Mouse (Mus musculus) heart, postnatal 36 days (tissue): ENCODE measurements around the gene Enah. TPM values are rescaled to one million over a fixed set of nuclear protein-coding genes. Genes with fewer than 3 reads are reported as not detected.

Source experiments
- DNase-seq, 2 experiments: peaks; one replicate each; pipeline ENCODE4 v3.0.0; 2021 to 2022
- intact Hi-C: fragments of 180-260 bp; cut with DNase I; formaldehyde crosslinking; loops from one replicate; pipeline ENCODE4 v1.15.1; 2025
- total RNA-seq, 2 experiments: library from RNA; stranded (reverse); gene quantifications; 2 replicates each; pipeline ENCODE4 v1.2.3; 2021

The Enah gene
- total RNA-seq, 2 experiments from 2014 or later, result 111 to 112 TPM

DNA sequence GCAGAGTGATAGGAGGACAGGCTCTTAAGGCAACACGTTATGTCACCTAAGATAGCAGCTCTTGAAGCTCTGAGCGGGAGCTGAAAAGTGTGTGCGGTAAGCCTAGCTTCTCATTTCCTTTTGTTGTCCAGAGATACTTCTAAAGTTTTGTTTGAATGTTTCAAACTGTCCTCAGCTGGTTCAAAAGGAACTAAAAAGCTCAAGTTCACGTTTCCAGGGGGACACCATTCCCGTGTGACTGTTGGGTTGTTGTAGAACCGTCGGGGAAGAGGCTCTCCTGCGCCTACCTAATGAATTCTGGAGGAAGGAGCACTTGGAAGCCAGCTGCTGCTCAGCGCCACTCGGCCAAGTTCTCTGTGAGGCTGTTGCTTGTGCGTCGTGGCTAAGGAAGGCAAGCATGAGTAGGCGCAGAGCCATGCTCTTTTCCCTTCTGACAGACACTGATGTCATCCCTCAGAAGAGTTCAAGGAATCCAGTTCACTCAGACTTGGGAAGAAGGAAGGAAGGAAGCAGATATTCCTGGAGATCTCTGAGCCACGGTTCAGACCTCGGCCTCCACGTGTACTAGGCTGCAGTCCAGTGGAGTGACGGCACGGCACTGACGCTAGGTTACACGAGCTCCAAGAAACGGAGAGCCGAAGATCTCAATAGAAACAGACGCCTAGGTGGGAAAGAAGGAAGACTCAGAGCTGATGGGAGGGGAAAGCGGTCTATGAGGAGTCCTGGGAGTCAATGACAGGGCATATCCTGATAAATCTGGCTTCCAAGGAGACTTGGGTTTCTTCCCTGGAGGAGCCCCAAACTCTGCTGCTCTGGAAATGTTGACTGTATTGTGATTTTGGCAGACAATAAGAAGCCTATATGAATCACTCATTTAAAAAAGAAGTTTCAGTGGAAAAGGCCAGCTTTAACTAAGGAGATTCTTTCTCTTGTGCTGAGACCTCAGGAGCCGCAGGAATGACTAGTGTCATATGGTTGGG is 8.7 kb upstream of the Enah start:
- peak; percentile 24 to 38 for DNase-seq
- intact Hi-C loops, result no loop called here

DNA sequence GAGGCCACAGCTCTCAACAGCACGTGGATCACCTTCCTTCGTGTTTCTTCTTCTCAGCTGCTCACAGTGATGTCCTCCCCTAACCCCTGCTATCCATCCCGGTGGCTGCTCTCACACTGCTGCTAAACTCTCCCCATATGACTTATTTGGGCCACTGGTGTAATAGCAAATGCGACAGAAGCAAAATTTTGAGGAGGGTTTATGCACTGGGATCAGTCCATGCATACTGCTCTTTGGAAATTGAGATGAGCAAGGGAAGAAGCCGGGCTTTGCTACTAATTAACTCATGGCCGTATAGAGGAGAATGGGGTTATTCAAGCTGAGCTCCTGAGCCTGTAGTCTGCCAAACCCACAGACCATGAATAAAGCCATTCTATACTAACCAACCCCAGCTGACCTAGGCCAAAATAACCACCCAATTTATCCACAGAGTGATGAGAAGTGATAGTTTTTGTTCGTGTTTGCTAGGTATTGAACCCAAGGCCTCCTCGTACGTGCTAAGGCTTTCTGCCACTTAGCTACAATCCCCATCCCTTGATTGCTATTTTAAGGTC is 7.7 kb upstream of the Enah start:
- DNase-seq, result no peak
- intact Hi-C loops, result no loop called here

DNA sequence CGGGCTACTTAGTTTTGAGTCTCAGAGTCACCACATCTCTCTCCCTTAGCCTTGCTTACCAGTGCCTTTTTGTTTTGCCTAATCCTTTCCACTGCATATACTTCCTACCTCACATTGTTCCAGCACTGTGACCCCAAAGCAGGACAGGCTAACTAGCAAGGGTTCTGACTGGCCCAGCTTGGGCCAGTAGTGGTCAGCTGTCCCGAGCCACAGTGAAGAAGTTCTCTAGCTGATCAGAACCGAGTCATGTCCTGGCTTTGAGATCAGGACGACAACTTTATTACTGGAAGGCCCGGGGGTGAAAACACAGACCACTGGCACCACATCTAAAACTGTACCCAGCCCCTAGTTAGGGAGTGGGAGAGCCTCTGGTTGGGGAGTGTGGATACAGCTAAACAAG is 7.0 kb upstream of the Enah start:
- intact Hi-C loops, result no loop called here
- DNase-seq, result no peak

DNA sequence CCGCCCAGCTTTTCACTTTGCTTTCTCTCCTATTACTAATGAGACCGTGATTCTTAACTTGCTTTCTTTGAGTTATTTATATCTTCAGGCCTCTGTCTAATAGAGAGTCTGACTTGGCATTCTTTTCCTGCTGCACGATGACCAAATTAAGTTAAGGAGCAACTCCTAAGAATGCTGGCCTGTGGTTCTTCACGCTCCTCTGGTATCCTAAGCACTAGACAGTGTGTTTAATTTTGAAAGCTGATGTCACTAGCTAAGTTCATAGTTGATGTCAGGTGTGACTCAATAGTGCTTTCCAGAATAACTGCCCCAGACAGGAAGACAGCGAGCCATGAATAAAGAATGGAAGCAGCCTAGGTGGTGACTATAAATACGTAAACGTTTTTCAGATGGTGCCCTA is 6.3 kb upstream of the Enah start:
- DNase-seq, result no peak
- intact Hi-C loops, result no loop called here

DNA sequence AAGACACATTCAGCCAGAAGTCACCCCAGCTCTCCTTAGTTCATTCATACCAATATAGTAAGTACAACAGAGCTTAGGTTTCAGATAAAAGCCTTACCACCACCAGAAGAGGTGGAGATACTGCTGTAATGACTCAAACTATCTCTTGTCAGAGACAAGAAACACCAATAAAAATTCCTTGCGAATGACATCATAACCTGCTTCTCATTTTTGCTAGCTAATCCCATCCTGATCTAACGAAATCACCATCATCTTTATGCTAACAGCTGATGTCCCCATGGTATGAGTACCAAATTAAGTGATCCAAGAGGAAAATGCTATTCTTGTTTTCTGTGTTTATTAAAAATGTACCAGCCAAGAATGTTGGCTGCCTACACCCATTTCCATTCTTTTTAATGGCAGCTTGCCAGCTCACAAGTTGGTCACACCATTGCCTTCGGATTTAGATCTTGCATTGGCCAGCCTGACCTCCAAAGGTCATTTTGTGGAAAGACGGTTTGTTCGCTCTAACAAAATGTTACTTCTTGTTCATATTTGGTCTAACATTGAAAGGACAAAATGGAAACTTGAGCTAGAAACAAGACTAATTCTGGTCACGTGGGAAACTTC is 2.0 kb upstream of the Enah start:
- DNase-seq, result no peak
- intact Hi-C loops, result loop anchor here (2.0 kb wide), 1 partner anchor 93 kb away; no protein-coding TSS in a partner anchor

DNA sequence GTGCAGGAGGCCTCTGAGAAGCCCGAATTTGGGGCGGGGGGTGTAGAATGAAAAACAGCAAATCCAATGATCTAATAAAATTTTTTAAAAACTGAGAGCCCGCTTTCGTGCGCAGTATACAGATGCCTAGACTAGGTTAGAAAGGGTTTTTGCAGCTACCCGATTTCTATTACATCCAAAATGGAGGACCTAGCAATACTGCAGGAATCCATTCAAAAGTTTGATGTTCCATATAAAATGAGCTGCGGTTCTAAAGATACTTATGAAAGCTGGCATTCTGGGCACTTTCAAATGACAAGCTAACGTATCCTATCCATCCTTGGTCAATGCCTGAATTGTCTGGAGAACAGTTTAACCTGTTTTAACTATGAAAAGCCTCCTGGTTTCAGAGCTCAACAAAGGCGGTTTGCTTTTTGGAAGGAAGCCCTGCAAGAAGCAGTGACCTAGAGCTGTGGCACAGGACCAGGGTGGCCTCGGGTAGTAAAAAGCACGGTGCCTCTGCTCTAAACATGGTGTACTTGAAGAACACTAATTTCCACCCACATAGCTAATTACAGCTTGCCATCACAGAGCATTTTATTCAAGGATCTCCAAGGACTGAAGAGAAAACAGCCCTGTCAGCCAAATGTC is 1.2 kb upstream of the Enah start:
- intact Hi-C loops, result loop anchor here (2.0 kb wide), 1 partner anchor 94 kb away; no protein-coding TSS in a partner anchor
- no peak for DNase-seq

DNA sequence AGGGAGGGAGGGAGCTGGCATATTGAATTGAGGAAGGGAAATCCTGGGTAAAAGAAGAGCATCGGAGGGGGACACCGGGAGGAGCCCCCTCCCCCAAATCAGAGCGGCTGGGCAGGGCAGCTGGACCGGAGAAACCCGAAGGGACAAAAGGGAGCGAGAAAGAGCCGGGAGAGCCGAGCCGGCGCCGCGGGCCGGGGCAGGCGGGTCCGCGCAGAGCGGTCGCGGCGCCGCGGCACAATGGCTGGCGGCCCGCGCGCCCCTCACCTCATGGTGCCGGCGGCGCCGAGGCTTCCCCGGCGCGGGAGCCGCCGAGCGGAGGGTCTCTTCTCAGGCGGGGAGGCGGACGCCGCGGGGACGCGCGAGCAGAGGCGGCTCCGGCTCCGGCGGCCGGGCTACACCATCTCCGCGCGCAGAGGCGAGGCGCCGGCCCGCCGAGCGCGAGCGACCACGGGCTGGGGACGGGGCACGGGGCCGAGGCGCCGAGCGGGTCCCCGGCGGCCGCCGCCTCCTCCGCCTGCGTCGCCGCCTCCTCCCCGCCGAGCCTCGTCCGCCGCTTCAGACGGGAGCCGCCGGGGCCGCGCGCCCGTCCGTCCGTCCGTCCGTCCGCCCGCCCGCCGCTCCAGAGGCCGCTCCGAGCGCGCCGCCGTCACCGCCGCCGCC is 394 bp downstream of the Enah start:
- peak; percentile 24 to 42 for DNase-seq
- intact Hi-C loops, result loop anchor here (5.0 kb wide), 2 partner anchors 42 to 87 kb away; no protein-coding TSS in a partner anchor

DNA sequence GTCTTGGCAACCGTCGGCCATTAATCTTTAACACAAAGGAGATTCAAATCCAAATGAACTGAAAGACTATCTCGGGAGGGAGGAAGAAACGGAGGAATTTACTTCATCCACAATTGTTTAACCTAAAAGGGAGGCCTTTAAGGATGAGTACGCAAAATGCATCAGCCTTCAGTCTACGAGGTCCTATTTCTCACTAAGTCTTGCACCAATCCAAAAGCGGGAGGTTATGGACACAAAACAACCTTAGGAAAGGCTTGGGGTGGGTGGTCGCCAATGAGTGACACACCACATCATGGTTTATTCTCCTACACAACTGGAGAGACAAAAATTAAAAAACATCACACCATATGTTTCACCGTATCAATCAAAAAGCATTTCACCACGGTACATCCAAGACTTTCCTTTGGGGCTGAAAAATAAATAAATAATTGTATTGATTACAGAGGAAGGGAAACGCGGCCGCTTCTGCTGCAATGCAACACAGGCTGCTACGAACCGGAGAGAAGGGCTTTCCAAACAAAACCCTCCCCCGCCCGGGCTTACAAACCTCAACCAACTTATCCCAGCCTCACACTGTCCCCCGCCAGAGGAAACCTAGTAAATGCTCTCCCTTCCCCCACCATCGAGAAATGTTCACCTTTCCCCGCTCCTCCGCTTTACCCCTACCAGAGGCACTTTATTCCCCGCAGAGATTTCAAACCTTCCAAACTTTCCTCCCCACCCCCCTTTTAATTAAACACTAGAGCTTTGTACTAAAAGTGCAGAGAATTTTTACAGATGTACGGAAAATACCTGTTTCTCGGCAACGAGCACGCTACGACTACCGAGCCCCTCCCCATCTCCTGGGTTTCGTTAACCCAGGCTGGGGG is 1.2 kb downstream of the Enah start:
- intact Hi-C loops, result loop anchor here (5.0 kb wide), 2 partner anchors 41 to 86 kb away; no protein-coding TSS in a partner anchor
- DNase-seq, result peak; percentile 26 to 36

DNA sequence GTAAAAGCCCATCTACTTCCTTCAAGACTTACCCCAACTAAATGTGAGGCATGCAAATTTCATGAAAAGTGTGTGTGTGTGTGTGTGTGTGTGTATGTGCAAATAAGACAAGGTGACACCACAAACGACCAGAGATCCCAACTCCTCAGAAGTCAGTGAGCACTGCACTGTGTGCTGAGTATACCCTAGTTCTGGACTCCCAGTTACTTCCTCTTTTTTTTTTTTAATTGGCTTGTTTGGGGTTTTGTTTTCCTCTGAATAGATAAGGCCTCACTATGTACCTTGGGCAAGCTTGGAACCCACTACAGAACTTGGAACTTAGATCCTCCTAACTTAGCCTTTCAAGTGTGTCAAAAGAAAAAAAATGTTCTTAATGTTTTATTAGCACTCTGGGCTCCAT is 14.0 kb downstream of the Enah start:
- no peak for DNase-seq

DNA sequence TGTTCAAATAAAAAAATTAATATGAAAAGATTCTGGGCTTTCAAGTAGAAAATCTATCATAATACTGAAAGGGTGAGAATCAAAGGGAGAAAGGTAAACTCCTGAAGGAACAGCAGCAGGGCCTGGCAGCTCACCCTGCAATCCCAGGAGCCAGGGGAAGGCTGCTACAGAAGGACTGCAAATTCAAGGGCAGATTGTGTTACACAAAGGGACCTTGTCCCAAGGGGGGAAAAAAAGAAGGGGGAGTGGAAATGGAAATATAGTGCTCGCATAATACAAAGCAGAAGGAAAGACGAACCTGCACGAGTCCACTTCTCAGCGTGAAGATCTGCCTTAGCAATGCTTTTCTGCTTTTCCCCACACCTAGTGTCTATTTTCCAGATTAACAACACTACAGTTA is 21.1 kb downstream of the Enah start:
- intact Hi-C loops, result no loop called here
- no peak for DNase-seq

More for the DNA sequence above, 14.0 kb downstream of the Enah start:
- intact Hi-C loops, result no loop called here

DNA sequence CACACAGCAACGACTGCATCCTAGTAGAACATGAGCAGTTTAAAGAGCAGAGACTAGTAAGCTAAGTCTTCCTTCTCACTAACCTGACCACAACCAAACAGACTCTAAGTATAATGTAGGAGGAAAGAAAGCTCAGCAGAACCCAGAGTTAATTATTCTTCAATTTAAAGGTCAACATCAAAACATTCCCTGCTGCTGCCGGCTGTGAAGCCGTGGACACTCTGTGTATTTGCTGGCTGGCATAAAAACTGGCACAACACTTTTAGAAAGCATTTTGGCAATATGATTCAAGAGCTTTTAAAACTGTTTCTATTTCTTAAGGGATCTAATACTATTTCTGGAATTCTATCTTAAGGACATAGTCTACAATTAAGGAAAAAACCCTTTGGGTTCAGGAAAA is 22.0 kb downstream of the Enah start:
- no peak for DNase-seq
- intact Hi-C loops, result no loop called here

DNA sequence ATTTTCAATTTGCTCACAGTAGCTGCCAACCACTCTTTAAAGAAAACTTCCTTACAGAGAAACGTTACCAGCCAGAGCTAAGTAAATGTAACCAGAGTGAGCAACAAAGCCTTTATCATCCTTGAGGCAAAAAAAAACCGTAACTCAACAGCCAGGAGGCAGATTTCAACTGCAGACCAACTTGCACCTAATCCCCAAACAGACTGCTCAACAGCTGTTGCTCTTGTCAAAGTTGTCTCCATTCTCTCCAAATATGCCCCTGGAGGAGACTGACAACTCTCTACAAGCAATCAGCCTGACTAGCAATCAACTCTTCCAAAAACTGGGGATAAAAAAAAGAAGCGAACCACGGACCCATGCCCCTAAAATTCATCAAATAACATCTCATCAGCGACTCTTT is 26.2 kb downstream of the Enah start:
- no peak for DNase-seq
- intact Hi-C loops, result no loop called here

DNA sequence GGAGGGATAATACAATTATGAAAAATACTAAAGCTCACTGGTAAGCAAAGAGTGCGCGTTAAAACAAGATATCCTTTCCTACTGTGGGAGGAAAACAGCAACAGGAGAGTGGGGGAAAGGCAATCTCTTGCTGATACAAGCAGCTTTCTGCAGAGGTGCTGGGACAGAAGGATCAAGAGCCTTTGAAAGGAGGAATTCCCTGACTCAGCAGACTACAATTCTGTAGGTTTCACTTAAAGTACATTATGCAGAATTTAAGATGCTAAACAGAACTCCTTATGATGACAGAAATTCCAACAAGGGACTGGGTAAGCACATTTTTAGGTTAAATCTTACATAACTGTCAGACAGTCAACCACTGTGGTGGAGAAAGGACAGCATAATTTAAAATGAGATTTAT is 31.4 kb downstream of the Enah start:
- no peak for DNase-seq
- intact Hi-C loops, result no loop called here

DNA sequence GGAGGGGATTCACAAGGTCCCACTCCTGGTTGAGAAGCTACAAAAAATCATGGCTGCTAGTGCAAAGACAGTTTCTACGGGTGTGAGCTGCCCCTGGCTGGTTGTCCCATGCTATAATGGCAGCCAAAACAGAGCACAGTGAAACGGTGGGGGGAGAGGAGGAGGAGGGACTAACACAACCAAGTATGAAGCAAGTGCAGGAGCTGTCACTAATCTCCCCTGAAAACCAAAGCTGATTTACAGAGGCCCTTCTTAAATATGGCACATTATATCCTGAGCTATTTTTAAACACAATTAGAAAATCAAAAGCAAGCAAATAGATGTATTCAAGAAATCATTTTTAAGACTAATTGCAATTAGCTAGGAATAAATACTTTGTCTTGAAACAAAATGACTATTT is 32.6 kb downstream of the Enah start:
- intact Hi-C loops, result no loop called here
- peak in 1 of 2 experiments; percentile 5 for DNase-seq

DNA sequence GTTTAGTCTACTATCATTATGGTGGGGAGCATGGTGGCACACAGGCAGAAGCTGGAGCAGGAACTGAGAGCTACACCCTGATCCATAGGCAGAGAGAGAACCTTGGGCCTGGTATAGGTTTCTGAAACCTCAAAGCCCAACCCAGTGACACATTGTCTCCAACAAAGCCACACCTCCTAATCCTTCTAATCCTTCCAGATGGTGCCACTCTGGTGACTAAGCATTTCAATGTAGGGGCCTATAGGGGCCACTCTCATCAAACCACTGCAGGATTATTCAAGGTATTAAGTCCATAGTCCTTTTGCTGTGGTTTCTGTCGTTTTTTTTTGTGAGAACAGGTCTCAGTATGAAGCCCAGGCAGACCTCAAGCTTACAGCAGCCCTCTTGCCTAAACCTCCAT is 33.9 kb downstream of the Enah start:
- DNase-seq, result no peak
- intact Hi-C loops, result no loop called here

DNA sequence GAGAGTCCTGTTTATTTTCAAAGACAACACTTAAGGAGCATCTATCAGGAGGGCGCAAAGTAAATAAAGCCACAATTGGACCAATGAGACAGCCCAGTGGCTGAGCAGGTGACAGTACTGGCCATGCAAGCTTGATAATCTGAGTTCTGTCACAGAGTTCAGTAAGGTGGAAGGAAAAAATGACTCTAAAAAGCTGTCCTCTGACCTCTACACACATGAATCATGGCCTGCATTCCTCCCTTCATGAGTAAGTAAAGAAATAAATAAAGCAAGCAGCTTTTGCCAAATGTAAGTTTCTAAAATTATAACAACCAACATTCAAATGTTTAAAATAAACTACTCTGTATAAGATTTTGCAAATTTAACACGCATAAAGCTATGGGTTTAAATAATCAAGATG is 35.0 kb downstream of the Enah start:
- intact Hi-C loops, result no loop called here
- DNase-seq, result no peak

DNA sequence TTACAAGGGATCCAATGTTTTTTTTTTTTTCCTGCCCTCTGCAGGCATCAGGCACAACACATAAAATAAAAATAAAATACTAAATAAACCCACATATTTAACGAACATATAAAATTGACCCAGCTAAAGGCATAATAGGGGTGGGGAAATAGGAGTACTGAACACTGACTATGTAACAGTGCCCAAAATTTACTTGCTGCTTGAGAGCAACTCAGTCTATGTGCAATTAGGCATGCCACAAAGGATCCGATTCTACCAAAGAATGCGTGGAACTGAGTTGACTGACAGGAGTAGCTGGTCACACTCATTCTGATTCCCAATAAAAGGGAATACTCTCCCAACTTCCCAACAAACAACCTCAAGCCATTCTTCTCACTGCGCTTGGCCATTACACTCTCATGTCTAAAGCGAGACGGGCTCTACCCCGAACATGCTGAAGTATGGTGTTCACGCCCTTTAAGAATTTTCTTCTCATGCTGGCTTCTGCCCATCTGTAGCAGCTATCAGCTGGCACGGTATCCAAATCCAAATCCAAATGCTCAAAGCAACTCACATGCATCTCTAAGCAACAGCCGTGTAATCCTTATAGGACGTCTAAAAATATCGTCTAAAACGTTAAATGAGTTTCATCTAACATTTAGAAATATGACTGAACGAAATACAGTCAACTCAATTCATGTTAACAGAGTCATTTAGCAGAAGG is 39.6 kb downstream of the Enah start:
- intact Hi-C loops, result no loop called here
- no peak for DNase-seq

DNA sequence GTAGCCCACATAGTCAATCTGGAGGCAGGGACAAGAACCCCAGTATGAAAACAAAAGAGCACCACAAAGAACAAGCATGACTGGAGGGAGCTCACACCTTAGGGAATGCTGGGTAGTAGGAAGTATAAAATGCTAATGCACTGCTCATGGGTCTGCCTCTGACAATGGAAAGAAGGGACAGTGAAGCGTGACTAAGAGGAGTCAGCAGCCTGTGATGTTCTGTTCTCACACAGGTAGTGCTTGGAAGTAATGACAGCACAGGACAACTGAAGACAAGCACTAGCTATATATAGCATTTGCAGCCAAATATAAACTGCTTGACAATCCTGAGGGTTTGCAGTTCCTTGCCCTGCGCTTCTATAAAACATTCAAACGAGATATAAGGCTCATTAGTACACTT is 44.3 kb downstream of the Enah start:
- no peak for DNase-seq
- intact Hi-C loops, result loop anchor here (5.0 kb wide), 2 partner anchors 42 to 48 kb away; partner anchors contain the start of gene Enah

DNA sequence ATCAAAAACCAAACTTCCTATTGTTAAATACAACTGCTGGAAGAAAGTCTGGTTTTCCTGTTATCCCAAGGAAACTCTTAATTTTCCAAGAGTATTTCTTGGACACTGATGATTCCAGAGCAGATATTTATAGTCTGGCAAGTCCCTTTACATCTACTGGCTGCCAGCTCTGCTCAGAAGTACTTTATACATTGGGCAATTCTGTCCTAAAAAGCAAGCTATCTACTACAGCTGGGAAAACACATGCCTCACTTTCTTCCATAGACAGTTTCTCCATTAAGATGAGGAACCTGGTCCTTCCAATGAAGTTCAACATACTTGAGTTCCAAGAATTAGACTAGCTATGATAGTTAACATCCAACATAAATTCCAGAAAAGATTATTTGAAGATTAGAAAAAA is 44.9 kb downstream of the Enah start:
- DNase-seq, result no peak
- intact Hi-C loops, result loop anchor here (5.0 kb wide), 2 partner anchors 42 to 48 kb away; partner anchors contain the start of gene Enah
